Mouse (Mus musculus): ENCODE results near the gene Eif3i. TPM values are rescaled to one million over a fixed set of nuclear protein-coding genes. Genes with fewer than 3 reads are reported as not detected.

Eif3i gene
- polyA plus RNA-seq (2015; fragmentation: Nextera tagmentation; extraction: Ambion mirVana), result 169 and 180 TPM in 2 replicates

DNA sequence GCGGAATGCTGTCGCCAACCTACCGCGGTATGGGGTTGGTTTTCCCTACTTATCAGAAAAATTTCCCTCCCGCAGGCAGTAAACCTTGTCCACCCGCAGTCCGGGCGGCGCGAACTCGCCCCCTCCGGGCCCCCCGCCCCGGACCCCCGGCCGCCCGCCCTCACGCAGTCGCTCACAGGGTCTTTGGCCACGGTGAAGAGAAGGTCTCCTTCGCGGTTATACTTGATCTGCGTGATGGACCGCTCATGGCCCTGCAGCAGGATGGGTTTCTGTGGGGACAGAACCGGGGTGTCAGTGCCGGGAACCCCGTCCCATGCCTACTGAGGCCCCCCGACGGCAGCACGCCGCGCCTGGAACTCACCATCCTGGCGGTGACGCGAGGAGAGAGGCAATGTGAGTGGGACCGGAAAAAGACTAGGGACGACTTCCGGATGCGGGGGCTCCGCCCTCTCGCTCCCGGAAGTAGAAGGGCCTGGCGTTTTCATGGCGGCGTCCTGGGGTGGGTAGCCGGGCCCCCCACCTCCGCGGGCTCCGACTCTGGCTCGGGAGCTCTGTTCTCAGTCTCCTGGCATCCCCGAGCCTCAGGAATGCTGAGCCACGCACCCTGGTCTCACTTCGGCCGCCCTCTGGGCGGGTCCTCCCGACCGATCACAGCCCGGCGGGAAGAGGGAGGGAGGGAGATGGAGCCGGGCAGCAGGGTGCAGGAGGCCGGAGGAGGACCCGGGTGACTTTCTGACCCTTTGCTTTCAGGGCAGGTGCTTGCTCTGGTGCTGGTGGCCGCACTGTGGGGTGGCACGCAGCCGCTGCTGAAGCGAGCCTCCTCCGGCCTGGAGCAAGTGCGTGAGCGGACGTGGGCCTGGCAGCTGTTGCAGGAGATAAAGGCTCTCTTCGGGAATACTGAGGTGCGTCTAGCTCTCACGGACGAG is at the start of gene Eif3i, which contains the start of gene Tmem234:
Gene Eif3i, minus strand, starts transcription at position 416 of the 926 bp plus-strand sequence.
Gene Tmem234, plus strand, starts transcription at position 436 of the 926 bp plus-strand sequence.

GRCm38 (mm10) chr4:129640638-129641467 is 40.4 kb upstream of the Eif3i start, which contains the start of gene Txlna:
TSS of gene Txlna (minus strand) at chr4:129641065.

DNA sequence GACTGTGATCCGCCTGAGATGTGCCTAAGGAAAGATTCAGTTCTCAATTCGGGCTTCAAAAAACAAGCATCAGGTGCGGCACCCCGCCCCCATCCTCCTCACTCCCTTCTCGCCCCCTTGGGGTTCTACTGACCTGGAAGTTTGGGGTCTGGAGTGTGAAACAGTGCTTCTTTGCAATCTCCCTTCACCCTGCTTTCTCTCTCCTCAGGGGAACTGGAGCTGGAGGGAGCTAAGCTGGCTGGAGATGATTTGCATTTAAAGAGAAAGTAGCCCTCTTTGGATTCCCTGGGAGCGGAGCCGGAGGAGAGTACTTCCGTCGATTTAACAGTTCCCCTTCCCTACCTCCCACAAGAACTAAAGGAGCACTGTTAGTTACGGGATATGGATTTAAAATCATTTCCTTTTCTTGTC is 23.2 kb upstream of the Eif3i start, which contains the start of gene Ccdc28b:
Gene Ccdc28b, minus strand, starts transcription at position 267 of the 411 bp plus-strand sequence.

GRCm38 (mm10) chr4:129618786-129619691 is 18.6 kb upstream of the Eif3i start, which contains the start of gene Iqcc:
TSS of gene Iqcc (minus strand) at chr4:129619099.

GRCm38 (mm10) chr4:129614093-129614492 is 13.6 kb upstream of the Eif3i start, which contains the start of gene Dcdc2b:
TSS of gene Dcdc2b (minus strand) at chr4:129614257.

DNA sequence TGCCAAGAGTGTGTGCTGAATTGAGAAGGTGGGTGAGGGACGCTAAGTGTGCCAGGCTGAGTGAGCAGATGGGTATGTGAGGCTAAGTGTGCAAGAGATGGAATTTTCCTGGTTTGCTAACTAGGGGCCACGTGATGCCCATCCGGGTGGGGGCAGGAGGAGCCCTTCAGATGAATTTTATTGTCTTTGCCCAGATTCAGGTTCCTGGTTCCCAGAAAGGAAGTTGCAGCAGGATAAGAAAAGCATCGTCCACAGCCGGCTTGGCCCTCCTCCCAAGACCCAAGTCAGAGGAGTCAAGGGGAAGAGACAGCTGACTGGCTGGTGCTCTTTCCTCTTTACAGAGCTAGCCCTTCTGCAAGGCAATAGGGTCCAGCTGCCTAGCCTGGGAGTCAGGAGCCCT is 22.0 kb downstream of the Eif3i start, which contains the start of gene Fam167b:
Gene Fam167b, minus strand, starts transcription at position 84 of the 400 bp plus-strand sequence.

GRCm38 (mm10) chr4:129573430-129573829 is 27.0 kb downstream of the Eif3i start, which contains the start of gene Lck:
TSS of gene Lck (minus strand) at chr4:129573641.

DNA sequence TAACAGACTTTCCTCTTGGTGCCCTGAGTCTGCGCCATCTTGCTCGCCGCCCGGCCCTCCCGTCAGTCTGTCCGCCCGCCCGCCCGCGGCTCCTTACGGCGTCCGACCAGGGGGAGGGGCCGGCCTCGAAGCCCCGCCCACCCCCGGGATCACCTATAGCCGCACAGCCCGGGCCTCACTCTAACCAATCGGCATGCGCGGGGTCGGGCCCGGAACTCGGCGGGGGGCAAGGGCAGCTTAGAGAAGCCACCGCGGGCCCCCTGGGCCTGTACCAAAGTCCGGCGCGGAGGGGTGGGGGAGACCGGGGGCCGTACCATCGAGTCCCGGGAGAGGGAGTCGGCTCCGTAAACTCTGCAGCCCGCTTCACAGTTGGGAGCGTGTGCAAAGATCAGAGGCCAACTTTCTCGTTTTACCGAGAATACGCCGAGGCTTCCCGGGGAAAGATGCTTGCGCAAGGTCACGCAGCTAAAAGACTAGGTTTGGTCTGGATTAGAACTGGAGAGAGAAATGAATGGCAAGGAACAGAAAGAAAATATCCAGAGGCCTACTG is 57.8 kb downstream of the Eif3i start, which contains the start of gene Hdac1:
Gene Hdac1, minus strand, starts transcription at position 122 of the 550 bp plus-strand sequence.

Small RNA genes within 50 kb of the gene (microRNA-seq; reads per million reads assigned to microRNA genes)
- gene Mir8119, result 0 reads per million in 2 experiments

Other genes with a start within 250 kb of the Eif3i start
- 3.8 and 6.5 TPM in 2 replicates for gene Zbtb8a, start 222.5 kb downstream of the Eif3i start, polyA plus RNA-seq (2015; fragmentation: Nextera tagmentation; extraction: Ambion mirVana)
- not detected in 2 replicates for gene Zbtb8b, start 159.8 kb downstream of the Eif3i start, polyA plus RNA-seq (2015; fragmentation: Nextera tagmentation; extraction: Ambion mirVana)
- 16.8 and 20.1 TPM in 2 replicates for gene Bsdc1, start 139.1 kb downstream of the Eif3i start, polyA plus RNA-seq (2015; fragmentation: Nextera tagmentation; extraction: Ambion mirVana)
- not detected in 2 replicates for gene Tssk3, start 109.6 kb downstream of the Eif3i start, polyA plus RNA-seq (2015; fragmentation: Nextera tagmentation; extraction: Ambion mirVana)
- gene Fam229a, start 109.5 kb downstream of the Eif3i start, polyA plus RNA-seq (2015; fragmentation: Nextera tagmentation; extraction: Ambion mirVana), result not detected in 2 replicates
- gene Marcksl1, start 87.1 kb downstream of the Eif3i start, polyA plus RNA-seq (2015; fragmentation: Nextera tagmentation; extraction: Ambion mirVana), result 75.3 and 95.8 TPM in 2 replicates
- 49.0 and 59.8 TPM in 2 replicates for gene Hdac1, start 57.9 kb downstream of the Eif3i start, polyA plus RNA-seq (2015; fragmentation: Nextera tagmentation; extraction: Ambion mirVana)
- 0.78 and 1.2 TPM in 2 replicates for gene Lck, start 27.0 kb downstream of the Eif3i start, polyA plus RNA-seq (2015; fragmentation: Nextera tagmentation; extraction: Ambion mirVana)
- 1.7 and 2.5 TPM in 2 replicates for gene Fam167b, start 22.1 kb downstream of the Eif3i start, polyA plus RNA-seq (2015; fragmentation: Nextera tagmentation; extraction: Ambion mirVana)
- gene Tmem234, start within 50 bp of the Eif3i start, polyA plus RNA-seq (2015; fragmentation: Nextera tagmentation; extraction: Ambion mirVana), result 125 and 129 TPM in 2 replicates
- gene Dcdc2b, start 13.6 kb upstream of the Eif3i start, polyA plus RNA-seq (2015; fragmentation: Nextera tagmentation; extraction: Ambion mirVana), result 1.8 TPM in 2 replicates
- 15.0 and 17.6 TPM in 2 replicates for gene Iqcc, start 18.5 kb upstream of the Eif3i start, polyA plus RNA-seq (2015; fragmentation: Nextera tagmentation; extraction: Ambion mirVana)
- gene Ccdc28b, start 23.3 kb upstream of the Eif3i start, polyA plus RNA-seq (2015; fragmentation: Nextera tagmentation; extraction: Ambion mirVana), result 42.5 and 46.6 TPM in 2 replicates
- gene Txlna, start 40.4 kb upstream of the Eif3i start, polyA plus RNA-seq (2015; fragmentation: Nextera tagmentation; extraction: Ambion mirVana), result 25.4 and 27.7 TPM in 2 replicates
- 13.8 and 15.4 TPM in 2 replicates for gene Kpna6, start 72.1 kb upstream of the Eif3i start, polyA plus RNA-seq (2015; fragmentation: Nextera tagmentation; extraction: Ambion mirVana)
- 3.0 and 3.3 TPM in 2 replicates for gene Tmem39b, start 96.2 kb upstream of the Eif3i start, polyA plus RNA-seq (2015; fragmentation: Nextera tagmentation; extraction: Ambion mirVana)
- gene Khdrbs1, start 141.7 kb upstream of the Eif3i start, polyA plus RNA-seq (2015; fragmentation: Nextera tagmentation; extraction: Ambion mirVana), result 37.6 and 38.5 TPM in 2 replicates
- gene Ptp4a2, start 210.6 kb upstream of the Eif3i start, polyA plus RNA-seq (2015; fragmentation: Nextera tagmentation; extraction: Ambion mirVana), result 564 and 580 TPM in 2 replicates